Mouse (Mus musculus) C2C12 (cell line): Measurements from ENCODE around the gene Mpp3.

Source experiments
- CEBPB ChIP-seq: IDR thresholded peaks from one replicate; pipeline ENCODE4 v1.6.1; 2011; ENCODE audit warnings: low read depth, mild to moderate bottlenecking, control low read depth, moderate library complexity
- CTCF ChIP-seq: IDR thresholded peaks from one replicate; pipeline ENCODE4 v1.5.1; 2011; ENCODE audit not compliant: control insufficient read depth, insufficient read depth, insufficient read length

DNA sequence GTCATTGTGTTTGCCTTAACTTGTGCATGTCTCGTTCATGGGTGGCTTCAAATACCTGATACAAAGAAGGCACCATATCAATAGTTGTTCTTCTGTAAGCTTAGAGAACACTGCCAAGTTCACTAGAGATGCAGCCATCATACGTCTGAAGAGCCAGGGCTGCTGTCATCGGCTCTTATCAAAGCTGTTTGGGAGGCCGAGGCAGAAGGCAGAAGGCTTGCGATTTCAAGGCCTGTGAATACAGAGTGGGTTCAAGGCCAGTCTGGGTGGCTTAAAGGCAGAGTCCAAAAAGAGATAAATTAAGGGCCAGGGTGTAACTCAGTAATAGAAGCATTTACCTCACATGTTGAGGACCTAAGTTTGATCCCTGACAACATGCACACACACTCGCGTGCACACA is 8.1 kb upstream of the Mpp3 start:
- TF ChIP-seq CTCF: no peak
- TF ChIP-seq CEBPB: no peak
